Mouse (Mus musculus) thymus, postnatal 0 days (tissue): ENCODE data around the gene Pgam2. TPM values are rescaled to one million over a fixed set of nuclear protein-coding genes. Genes with fewer than 3 reads are reported as not detected.

Experiments used
- DNase-seq: peaks from one replicate; pipeline ENCODE4 v3.0.0-alpha.2; 2015; ENCODE audit warnings: low spot score
- polyA plus RNA-seq: library from polyadenylated mRNA; unstranded; fragments of >200 nt; fragmentation: Nextera tagmentation; extraction: Ambion mirVana; gene quantifications from 2 replicates; pipeline ENCODE4 v1.2.1, GENCODE M21; 2015

Gene Pgam2
- polyA plus RNA-seq, 1 experiment from 2014 or later = 29.5 TPM

GRCm38 (mm10) chr11:5807956-5808355 is 4.4 kb upstream of the Pgam2 start:
- DNase-seq = no peak

- DNase-seq = no peak
These were observed 2.2 kb upstream of the Pgam2 start for GRCm38 (mm10) chr11:5805711-5806110.

GRCm38 (mm10) chr11:5804174-5804573 is 641 bp upstream of the Pgam2 start:
- DNase-seq = no peak

- DNase-seq = peak; percentile 15
These were observed 896 bp downstream of the Pgam2 start for GRCm38 (mm10) chr11:5802457-5803217.

- no peak for DNase-seq
These were observed 1.5 kb downstream of the Pgam2 start for GRCm38 (mm10) chr11:5802005-5802404.

GRCm38 (mm10) chr11:5801511-5801910 is 2.0 kb downstream of the Pgam2 start:
- DNase-seq = no peak

- DNase-seq = no peak
These were observed 3.7 kb downstream of the Pgam2 start for GRCm38 (mm10) chr11:5799621-5800490.

- no peak for DNase-seq
These were observed 5.6 kb downstream of the Pgam2 start for GRCm38 (mm10) chr11:5797928-5798327.

GRCm38 (mm10) chr11:5797371-5797770 is 6.2 kb downstream of the Pgam2 start:
- DNase-seq = no peak

GRCm38 (mm10) chr11:5796939-5797338 is 6.6 kb downstream of the Pgam2 start:
- DNase-seq = no peak

GRCm38 (mm10) chr11:5795706-5796105 is 7.8 kb downstream of the Pgam2 start:
- no peak for DNase-seq

GRCm38 (mm10) chr11:5795290-5795689 is 8.2 kb downstream of the Pgam2 start:
- no peak for DNase-seq

- DNase-seq = no peak
These were observed 13.1 kb downstream of the Pgam2 start for GRCm38 (mm10) chr11:5790431-5790830.

- DNase-seq = no peak
These were observed 13.7 kb downstream of the Pgam2 start for GRCm38 (mm10) chr11:5789754-5790333.

GRCm38 (mm10) chr11:5789071-5789753 is 14.3 kb downstream of the Pgam2 start:
- peak; percentile 48 for DNase-seq

- DNase-seq = peak; percentile 99
These were observed 15.2 kb downstream of the Pgam2 start, which contains the start of gene Dbnl for GRCm38 (mm10) chr11:5788056-5789014. Dbnl (plus strand) TSS chr11:5788488.

GRCm38 (mm10) chr11:5787671-5788055 is 15.9 kb downstream of the Pgam2 start:
- DNase-seq = no peak

- no peak for DNase-seq
These were observed 17.8 kb downstream of the Pgam2 start for GRCm38 (mm10) chr11:5785732-5786131.

- DNase-seq = peak; percentile 55
These were observed 21.2 kb downstream of the Pgam2 start for GRCm38 (mm10) chr11:5782199-5782944.
